Mouse (Mus musculus) cerebellum, adult 9-11 months (tissue): ENCODE measurements around the gene Tmem191c.

Experiments
- DNase-seq: peaks from one replicate; pipeline ENCODE4 v3.0.0; 2022

Gene Tmem191c

GRCm38 (mm10) chr16:17331855-17332254, 56.0 kb downstream of the Tmem191c start:
- no peak for DNase-seq
